Mouse (Mus musculus) cerebellum, postnatal 14 days (tissue): ENCODE data around the gene Ppp5c.
"Not testable (repeated sequence)": the region's sequence is repeated elsewhere in the genome, so short reads cannot be mapped to it uniquely, and the experiment has no call there.

Experiments used
- DNase-seq, 2 experiments: peaks; one replicate each; pipeline ENCODE4 v3.0.0; 2021; ENCODE audit warnings: mixed read lengths in 2 of 2

Gene Ppp5c

GRCm38 (mm10) chr7:17027588-17028343, at the start of gene Ppp5c:
Ppp5c (minus strand) TSS chr7:17027924.
- peak; percentile 94 to 95 for DNase-seq

GRCm38 (mm10) chr7:17076542-17076941, 48.8 kb upstream of the Ppp5c start:
- DNase-seq = peak in 1 of 2 experiments; percentile 50

DNA sequence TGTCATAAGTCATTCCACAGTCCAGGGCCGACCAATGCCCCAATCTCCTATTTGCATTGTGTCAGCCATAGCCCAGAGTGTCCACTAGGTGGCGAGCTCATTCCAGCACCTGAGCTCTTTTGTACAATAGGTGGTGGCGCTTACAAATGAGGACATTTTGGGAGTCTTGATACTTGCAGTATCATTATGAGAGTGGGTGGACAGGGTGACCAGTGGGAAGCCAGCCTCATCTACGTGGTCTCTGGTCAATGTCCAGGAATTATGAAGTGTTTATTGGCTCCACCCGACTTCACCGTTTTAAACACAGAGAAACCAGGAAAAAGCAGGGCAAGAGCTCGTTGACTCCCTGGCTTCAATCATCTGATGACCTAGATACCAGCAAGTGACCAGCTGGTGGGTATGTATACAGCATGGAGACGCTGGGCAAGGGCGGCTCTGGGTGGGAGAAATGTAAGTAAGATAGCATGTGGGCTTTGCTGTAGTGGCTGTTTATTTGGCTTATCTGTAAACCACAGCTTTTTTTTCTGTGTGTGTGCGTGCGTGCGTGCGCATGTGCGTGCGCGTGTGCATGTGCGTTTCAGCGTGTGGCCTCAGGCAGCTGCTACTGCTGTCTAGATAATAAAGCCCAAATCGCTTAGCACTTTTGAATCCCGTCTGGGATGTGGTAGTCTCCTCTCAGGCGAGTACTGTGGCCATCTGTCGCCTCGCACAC, 46.3 kb upstream of the Ppp5c start, which contains the start of gene Psg16:
Gene Psg16, plus strand, starts transcription at position 137 of the 712 bp plus-strand sequence.
- DNase-seq = peak; percentile 90 to 92

- DNase-seq = peak in 1 of 2 experiments; percentile 33
Observed at GRCm38 (mm10) chr7:17073513-17073903, 45.8 kb upstream of the Ppp5c start.

- not testable (repeated sequence) for DNase-seq
Observed at GRCm38 (mm10) chr7:17067651-17068050, 39.9 kb upstream of the Ppp5c start.

DNA sequence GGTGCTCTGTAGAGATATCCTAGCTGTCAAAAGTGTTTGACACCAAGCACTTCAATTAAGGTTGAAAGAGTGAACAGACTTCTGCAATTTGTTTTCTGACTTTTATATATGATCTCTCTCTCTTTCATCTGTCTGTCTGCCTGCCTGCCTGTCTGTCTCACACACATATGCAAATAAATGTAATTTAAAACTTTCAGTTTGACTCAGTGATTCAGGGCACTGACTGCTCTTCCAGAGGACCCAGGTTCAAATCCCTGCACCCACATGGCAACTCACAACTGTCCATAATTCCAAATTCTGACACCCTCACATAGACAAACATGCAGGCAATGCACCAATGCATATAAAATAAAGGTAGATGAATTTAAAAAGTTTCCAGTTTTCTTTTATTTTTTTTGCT, 39.3 kb upstream of the Ppp5c start:
- DNase-seq = no peak

DNA sequence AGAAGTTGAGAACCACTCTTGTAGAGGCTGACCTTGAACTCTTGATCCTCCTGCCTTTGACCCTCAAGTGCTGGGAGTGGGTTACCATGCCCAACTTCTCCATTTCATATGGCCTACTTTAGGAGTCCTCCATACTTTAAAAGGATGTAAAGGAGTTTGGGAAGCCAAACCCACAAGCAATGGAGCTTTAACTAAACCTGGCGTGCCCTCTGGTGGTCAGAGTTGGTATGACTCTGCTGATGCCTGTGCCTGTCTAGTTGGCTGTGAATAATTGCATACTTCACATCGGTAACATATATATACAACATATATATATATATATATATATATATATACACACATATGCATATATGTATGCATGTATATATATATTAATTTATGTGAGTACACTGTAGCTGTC, 38.7 kb upstream of the Ppp5c start:
- DNase-seq = peak; percentile 94 to 95

GRCm38 (mm10) chr7:17065620-17066019, 37.9 kb upstream of the Ppp5c start:
- DNase-seq = no peak

DNA sequence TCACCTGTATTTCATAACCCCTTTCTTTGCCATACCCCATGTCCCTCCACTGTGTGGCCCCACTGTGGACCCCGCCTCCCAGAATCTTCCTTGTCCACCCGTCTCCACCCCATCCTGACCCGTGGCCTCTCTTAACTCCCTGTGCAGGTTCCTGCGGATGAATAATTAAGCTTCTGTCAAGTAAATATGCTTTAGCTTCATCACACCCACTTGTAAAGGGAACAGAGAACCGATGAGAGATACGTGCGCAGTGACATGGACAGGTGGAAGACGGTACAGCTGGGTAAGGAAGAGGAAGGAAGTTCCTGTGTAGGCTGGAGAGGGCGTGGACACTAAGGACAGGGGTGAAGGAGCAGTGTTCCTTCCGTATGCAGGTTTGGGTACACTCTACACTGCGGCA, 35.1 kb upstream of the Ppp5c start:
- DNase-seq = peak in 1 of 2 experiments; percentile 14

DNA sequence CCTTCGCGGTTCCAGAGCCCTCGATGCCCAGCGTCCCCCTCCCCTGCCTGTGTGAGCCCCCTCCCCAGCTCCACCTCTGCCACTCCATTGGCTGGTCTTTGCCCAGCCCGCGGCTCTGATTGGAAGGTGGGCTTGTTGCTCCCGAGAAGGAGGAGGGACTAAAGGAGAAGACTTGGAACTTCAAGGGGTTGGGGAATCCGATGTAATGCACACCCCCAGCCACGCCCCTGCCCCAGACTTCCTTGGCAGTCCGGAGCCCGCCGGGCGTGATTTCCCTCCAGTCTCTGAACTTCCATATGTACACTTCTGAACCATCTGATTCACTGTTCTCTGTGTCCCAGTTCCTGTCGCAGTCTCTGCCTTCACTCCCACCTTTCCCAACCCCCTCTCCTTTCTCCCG, 34.7 kb upstream of the Ppp5c start, which contains the start of gene Hif3a:
Gene Hif3a, minus strand, starts transcription at position 39 of the 400 bp plus-strand sequence.
- peak; percentile 63 to 67 for DNase-seq

DNA sequence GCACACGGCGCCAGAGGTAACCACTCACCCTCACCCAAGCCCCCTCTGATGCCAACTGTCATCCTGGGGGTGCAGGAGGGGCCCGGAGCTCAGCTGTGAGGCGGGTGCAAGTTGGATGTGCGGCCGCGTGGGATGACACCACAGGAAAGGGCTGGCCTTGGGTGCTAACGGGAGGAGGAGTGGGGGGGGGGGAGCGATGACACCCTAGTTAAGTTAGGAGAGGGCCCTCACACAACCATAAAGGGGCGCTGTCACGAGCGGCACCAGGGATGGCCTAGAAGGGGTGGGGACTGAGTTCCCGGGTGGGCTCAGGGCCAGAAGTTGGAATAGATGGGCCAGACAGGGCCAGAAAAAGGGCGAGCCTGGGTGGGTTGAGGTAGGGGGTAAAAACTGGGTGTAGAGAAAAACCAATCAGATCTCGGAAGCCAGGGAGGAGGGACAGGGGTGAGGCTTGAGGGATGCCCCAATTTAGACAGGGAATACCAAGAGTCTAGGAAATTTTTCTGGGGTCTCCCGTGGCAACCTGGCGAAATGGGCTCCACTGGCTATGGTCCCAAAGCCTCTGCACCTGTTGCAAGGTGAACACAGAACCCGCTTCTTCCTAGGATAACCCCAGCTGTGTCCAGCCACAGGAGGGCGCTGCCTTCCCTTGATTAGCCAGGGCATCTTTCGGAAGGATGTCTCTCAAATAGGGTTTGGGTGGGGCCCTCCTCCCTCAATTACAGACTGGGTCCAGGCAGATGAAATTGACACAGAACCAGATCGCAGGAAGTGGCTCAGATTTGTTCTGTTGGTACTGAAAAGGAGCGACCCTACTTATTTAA, 33.3 kb upstream of the Ppp5c start:
- peak; percentile 69 to 75 for DNase-seq

DNA sequence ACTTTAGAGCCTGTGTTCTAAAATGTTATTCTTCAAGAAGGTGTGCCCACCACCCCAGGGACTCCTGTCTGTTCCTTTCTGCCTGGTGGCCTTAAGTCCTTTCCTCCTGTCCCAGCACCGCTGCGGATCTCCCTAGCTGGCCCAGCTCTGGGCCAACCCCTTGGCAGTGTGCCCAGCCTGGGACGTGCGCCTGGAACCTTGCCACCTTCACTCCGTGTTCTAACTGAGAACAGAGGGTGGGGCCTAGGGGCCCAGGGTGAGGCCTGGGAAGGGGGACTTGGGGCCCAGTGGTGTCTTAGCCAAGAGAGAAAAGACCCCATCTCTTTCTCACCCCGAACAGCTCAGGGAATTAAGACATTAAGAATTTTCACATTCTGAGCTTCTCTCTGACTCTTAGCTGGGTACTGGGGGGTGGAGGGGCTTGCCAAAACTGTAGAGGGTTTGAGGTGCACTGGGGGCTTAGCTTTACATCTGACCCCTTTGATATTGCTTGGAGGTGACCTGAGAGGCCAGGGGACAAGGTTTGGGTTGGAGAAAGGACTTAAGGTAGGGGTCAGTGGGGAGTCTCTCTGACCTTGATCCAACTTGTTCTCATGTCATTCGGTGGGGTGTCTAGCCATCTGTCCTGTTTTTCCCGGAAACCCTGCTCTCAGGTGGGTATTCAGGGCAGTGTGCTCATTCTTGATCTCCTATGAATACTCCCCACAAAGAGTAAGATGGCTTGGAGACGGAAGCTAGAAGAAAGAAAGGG, 32.5 kb upstream of the Ppp5c start:
- peak; percentile 96 to 97 for DNase-seq

DNA sequence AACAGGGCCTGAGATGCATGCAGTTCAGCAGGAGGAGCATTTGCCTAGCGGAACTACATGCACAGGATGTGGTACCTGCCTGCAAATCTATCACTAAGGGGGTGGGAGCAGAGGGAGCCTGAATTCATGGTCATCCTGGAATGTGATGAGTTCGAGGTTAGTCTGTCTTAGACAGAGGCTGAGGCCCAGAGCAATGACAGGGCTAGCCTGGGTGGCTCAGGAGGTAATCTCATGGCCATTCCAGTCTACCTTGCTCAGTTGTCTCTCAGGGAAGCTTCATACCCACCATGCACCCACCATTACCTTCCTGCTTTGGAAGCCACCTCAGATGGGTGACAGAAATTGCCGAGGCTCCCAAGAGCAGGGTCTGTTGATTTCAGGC, 31.7 kb upstream of the Ppp5c start:
- no peak for DNase-seq

DNA sequence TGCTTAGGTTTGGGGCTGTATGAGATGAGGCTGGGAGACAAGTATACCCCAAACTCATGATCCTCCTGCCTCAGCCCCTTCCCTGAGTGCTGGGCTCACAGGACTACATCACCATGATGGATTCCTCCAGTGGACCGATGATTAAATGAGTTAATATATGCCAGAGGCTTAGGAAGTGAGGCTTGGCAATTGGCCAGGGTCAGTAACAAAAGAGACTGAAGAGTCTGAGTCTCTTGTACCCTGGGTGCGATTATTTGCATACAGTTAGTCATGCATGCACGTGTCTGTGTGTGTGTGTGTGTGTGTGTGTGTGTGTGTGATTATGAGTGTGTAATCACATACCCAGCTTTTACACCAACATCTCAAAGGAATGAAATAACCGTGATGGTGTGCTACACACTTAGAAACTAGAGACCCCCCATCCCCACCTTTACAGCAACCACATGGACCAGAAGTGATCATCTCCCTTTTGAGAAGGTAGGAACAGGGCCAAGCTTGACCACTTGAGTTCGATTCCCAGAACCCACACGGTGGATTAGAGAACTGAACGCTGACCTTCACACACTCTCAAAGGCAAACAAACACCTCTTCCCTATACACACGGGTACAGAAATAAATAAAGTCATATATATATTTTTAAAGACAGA, 31.2 kb upstream of the Ppp5c start:
- peak; percentile 42 to 58 for DNase-seq

GRCm38 (mm10) chr7:17058071-17058689, 30.5 kb upstream of the Ppp5c start:
- peak; percentile 53 to 65 for DNase-seq

- DNase-seq = peak; percentile 55 to 63
Observed at GRCm38 (mm10) chr7:17056601-17057523, 29.1 kb upstream of the Ppp5c start.

- DNase-seq = peak; percentile 89 to 90
Observed at GRCm38 (mm10) chr7:17056081-17056581, 28.4 kb upstream of the Ppp5c start.

DNA sequence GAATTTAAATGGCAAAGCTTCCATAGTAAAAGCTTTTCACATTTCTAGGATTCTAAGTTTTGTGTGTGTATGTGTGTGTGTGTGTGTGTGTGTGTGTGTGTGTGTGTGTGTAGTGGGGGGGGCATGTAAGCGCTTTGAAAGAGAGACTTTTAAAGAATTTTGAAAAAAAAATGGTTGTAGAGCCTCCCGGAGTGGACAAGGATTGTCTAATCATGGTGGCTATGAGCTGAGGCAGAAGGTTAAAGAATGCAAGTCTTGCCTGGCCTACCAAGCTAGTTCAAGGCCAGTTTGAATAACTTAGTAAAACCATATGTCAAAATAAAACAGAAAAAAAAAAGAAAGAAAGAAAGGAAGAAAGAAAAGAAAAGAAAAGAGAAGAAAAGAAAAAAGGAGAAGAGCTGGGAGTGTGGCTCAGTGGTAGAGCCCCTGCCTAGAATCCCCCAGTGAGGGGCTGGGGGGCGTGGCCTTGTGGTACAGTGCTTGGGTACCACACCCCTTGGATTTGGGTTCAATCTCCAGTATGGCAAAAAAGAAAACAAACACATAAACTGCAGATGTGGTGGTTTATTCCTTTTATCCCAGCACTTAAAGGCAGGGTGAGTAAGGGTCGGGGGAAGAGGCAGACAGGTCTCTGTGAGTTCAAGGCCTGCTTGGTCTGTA, 27.7 kb upstream of the Ppp5c start:
- no peak for DNase-seq

DNA sequence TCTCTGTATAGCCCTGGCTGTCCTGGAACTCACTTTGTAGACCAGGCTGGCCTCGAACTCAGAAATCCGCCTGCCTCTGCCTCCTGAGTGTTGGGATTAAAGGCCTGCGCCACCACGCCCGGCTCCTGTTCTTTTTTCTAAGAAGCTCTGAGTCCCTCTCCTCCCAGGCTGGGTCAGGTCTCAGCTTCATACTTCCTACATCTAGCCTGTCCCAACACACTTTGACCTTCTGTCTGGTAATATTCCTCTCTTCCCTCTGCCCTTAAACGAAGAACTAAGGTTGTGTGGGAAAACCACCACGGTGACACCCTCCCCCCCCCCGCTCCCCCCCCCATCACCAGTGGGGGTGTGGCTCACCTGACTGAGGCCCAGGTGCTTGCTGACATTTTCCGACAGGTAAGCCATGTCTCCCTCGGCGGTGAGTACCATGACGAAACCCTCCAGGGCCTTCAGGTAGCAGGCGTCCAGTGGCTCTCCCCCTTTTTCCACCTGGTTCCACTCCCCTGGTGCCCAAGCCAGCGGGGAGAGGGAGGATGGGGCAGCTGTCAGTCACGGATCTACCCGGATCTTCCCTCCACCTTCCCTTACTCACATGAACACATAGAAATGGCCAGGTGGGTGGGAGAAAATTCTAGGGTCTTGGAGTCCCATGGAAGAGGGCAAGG, 26.7 kb upstream of the Ppp5c start:
- no peak for DNase-seq
